Mouse (Mus musculus) brain, embryonic 18.5 days (tissue): ENCODE results near the gene Art2b.
"Not testable (repeated sequence)": the region's sequence is repeated elsewhere in the genome, so short reads cannot be mapped to it uniquely, and the experiment has no call there.

Experiments
- DNase-seq: peaks from one replicate; pipeline ENCODE4 v3.0.0-alpha.2; 2012; ENCODE audit warnings: low read depth, low spot score

Art2b gene

DNA sequence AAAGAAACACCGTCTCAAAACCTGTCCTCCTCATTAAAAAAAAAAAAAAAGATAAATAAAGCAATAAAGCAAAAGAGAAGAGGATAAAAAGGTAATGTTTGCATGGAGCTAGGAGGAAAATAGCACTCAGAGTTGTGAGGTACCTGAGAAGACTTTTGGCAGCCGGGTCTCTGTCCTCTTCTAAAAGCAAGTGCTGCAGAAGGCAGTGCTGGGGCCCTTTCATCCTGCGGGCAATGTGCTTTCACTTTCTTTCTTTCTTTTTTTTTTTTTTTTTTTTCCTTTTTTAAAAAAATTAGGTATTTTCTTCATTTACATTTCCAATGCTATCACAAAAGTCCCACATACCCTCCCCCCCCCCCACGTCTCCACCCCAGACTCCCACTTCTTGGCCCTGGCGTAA lies at the start of gene Art2b:
Gene Art2b, minus strand, starts transcription at position 193 of the 400 bp plus-strand sequence.
- no peak for DNase-seq

DNA sequence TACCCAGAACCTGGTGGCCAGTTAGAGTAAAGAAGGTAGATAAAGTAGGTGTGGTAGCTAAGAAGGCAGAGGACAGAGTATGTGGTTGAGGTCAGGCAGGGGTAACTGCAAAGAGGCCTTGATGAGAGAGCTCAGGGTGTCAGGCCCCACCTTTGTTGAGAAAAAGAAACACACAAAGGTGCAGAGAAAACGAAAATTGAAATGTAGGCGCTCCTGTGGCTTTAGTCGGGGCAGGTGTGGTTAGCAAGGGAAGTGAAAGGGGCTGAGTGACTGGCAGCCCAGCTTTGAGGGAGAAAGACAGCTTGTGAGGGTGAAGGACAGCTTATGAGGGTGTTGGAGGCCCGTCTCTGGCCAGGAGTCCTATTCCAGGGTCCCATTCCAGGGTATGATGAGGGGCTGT lies 49.1 kb upstream of the Art2b start:
- no peak for DNase-seq

DNA sequence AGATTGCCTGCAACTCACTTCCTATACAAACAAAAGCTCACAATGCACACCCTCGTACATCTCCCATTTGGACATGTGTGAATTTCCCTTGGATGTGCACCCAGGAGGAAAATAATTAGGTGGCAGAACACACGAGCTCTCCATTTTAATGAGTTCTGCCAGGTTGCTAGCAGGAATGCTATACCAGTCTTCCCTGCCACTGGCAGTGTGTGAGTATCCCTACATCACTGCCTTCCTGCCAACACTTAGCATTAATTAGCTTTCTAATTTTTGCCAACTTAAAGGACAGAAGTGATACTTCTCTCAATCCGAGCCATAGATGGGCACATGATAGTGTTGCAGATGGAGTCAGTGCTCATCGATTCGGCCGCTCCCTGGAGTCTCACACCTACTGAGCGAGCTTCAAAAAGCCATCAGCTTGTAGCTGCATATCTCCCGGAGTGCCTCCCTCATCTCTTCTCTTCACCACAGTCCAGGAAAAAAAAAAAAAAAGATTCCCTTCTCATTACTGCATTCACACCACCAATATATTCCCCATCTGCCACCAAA lies 48.3 kb upstream of the Art2b start:
- DNase-seq: no peak

DNA sequence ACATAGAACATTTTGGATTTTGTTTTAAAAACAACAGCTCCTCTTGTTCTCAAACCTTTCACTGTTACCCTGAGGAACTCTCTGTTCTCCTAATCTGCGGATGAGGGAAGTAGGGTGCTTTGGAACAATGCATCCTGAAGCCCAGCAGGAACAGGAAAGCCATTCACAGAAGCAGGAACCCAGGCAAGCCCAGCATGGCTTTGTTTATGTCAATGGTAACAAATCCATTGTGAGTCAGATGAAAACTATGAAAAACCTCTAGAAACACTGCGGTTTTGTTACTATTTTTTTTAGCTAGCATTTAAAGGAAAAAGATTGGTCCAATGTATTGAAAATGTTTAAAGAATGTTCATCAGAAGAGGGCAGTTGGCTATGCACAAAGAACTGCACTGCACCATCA lies 43.1 kb upstream of the Art2b start:
- DNase-seq: no peak

DNA sequence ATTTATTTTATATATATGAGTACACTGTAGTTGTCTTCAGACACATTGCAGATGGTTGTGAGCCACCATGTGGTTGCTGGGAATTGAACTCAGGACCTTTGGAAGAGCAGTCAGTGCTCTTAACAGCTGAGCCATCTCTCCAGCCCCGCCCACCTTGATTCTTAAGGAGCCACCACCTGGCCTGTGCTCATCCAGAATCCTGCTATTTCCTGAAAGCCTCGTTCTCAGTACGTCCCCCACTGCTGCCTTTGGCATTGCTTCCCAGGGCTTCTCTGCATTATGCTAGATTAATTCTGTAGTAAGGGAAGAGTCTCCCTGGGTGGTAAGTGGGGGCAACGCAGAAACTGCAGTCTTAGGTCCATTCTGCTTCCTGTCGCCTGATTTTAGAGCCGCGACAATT lies 41.8 kb upstream of the Art2b start:
- not testable (repeated sequence) for DNase-seq

DNA sequence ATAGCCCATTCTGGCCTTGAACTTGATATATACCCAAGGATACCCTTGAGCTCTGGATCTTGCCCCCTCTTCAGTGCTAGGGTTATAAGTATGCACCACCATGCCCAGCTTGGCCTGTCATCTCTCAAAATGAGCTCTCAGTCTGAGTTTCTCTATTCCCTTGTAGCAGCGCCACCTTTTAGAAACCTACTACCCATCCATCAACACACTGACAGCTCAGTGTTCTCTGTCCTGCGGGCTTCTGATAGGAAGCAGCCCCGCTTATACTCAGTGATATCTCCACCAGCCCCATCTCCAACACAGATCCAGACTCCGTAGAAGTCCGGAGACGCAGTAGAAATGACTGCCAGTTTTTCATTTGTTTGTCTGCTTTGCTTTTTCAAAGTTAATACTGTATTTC lies 38.9 kb upstream of the Art2b start:
- DNase-seq: no peak

DNA sequence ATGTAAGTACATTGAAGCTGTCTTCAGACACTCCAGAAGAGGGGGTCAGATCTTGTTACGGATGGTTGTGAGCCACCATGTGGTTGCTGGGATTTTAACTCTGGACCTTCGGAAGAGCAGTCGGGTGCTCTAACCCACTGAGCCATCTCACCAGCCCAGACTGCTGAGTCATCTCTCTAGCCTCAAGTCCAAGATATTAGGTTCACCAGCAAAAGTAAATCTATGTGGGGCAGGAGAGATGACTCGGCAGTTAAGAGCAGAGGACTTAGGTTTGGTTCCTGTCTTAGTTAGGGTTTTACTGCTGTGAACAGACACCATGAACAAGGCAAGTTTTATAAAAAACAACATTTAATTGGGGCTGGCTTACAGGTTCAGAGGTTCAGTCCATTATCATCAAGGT lies 36.5 kb upstream of the Art2b start:
- DNase-seq: not testable (repeated sequence)

DNA sequence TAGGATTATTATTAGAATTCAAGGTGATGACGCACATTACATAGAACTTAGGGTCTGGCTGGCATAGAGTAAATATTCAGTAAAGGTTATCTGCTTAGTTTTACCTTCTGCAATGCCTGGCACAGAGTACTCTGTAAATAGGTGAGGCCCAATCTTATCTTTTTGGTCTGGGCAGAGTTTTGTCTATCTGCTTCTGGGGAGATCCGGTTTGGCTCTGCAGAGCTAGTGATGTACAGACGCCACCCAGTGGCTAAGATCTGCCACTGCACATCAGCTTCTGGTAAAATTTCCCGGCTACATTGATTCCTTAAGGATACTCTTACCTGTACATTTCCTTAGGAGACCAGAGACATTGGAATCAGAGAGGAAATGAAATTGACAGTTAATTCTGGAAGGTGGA lies 35.0 kb upstream of the Art2b start:
- no peak for DNase-seq

DNA sequence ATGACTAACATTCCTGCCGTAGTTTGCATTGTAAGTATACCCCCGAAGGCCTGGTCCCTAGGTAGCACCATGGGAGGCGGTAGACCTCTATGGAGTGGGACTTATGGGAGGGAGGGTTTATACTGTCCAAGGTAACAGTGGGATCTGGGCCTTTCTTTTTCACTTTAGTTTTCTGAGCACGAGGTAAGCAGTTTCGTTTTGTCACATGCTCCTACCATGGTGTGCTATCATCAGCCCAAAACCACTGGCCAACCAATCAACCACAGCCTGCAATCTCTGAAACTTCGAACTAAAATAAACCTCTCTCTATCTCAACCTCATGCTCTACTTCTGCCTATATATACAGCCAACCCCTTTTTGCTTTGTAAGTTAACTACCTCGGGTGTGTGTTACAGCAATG lies 32.9 kb upstream of the Art2b start:
- DNase-seq: no peak

DNA sequence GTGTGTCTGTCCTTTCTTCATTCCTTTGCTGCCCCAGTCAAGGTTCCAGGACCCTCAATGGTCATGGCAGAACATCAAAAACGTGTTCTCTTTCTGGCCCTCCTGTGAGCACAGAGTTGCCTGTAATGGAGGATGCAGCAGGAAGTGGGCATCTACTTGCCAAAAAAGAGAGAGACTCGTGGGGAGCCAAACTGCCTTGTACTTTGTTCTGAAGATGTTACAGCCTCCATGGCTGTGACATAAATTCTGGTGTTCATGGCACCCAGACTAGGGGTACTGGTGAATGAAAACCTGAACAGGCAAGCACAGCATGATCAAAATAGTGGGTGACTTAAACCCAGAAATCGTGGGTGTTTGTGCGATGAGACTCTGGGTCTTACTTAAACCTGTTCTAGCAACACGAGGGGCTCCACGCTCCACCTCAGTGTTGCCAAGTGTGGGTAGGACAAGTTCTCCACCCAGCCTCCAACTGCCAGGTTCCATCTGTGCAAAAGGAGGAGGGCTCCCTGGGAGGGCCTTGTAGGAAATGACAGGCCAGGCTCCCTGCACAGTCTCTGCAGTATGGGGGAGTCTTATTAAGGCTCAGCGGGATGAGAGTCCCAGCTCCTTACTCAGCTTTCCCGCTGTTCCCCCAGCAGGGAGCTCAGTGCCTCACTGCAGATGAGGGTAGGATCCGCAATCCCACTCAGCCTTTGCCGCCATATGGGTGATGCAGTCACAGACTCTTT lies 32.2 kb upstream of the Art2b start:
- DNase-seq: no peak

DNA sequence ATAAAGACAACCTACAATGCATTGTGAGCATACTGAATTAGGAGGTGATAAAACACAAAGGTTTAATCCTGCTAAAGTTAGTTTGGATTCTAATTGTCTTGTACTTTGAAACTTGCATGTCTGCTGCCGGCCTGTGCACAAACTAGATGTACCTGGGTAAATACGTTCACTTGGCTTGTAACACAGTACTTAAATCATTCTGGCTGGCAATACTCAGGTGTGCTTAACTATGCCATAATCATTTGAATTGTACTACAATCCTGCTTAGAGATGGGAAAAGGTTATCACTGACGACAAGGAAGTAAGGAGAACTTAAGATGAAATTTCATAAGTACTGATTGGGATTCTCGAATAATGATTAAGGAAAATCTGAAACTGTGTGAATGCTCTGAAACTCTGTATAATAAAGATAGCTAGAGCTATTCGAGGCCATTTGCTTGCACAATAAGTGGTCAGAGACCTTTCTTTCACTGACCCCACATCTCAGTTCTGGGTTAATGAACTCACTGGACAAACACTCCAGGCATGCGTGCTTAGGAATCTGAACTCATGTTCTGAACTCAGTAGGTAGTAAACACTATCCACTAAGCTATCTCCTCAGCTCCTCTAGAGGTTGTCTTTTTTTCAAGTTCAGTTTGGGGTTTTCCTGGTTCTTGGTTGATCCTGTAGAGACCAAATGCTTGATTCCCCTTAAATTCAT lies 30.9 kb upstream of the Art2b start:
- DNase-seq: no peak

DNA sequence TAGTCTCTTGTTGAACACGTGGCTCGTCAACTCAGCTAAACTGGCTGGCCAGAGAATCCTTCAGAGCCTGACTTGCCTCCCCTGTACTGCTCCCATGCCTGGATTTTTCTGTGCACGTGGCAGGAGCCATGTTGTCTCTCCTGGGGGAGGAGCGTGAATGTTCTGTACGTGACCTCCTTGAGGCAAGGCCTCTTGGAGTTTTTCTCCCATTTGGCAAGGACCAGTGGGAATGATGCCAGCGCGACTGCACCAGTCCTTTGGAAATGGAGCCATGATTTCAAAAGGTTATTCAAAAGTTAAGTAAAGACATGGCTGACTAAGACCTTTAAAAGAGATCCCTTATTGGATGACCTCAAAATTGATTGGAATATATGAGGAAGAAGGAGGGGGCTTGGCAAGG lies 30.0 kb upstream of the Art2b start:
- no peak for DNase-seq

DNA sequence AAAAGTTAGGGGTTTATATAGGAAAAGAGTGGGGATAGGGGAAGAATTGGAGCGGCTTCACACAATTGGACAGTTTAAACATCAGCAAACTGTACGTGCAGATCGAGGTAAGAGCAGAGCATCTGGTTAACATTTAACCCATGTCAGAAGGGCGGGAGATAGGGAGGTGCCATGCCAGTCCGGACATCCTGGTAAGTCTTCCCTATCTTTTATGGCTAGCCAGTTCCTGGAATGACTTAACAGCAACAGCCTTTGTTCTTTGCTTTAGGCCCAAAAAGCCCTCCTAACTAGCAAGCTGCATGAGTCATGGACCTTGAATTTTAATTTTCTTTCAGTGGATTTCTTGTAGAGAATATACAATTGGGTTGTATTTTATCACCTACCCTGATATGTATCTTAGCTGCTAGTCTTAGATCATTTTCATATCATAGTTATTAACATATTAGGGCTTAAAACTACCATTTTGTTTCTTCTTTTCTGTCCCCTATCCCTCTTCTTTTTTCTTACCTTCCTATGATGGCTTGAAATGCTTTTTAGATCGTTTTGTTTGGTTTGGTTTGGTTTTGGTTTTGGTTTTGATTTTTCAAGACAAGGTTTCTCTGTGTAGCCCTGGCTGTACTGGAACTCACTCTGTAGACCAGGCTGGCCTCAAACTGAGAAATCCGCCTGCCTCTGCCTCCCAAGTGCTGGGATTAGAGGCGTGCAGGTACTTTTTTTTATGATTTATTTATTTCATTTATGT lies 27.6 kb upstream of the Art2b start:
- DNase-seq: not testable (repeated sequence)

DNA sequence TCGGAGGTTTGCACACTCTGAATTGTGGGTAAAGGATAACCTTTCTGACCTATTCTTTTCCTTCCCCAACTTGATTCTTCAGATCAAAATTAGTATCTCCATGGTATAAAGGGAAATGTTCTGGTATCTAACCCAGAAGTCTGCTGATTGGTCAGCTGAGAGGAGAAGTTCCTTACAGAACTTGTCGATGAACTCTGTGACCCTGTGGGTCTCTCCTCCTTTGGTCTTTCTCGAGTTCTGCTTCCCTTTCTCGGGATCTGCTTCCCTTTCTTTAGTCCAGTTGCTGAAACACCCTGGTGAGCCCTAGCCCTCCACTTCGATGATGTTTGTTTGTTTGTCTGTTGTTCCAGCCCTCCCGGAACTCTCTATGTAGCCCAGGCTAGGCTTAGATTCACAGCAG lies 22.4 kb upstream of the Art2b start:
- no peak for DNase-seq

DNA sequence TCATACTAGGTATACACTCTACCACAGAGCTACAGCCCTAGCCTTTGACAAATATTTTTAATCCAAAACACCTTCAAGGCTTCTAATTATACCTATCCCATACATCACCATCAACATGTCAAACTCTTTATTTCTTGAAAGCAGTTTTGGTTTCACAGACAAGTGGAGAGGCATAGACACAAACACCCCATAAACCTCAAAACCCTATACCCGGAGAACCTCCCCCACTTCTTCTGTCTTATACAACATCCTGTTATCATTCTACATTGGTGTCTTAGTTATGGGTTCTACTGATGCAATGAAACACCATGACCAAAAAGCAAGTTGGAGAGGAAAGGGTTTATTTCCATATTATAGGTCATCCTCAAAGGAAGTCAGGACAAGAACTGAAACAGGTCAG lies 15.0 kb upstream of the Art2b start:
- no peak for DNase-seq

DNA sequence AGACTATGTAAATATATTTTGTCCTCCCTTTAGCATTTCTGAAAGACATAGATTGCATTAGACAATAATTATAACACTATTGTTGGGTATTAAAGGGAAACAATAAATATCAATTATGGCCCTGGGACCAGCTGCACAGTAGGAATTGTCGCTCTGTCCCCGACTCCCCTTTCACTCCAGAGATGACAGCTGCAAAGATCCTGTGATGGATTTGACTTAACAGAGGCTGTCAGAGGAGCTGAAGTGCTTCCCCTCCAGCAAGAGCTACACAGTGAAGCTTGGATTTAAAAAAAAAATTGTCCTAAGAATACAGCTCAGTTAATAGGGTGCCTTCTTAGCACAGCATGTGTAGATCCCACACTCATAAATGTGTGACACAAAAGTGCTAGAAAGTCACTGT lies 13.1 kb upstream of the Art2b start:
- no peak for DNase-seq

DNA sequence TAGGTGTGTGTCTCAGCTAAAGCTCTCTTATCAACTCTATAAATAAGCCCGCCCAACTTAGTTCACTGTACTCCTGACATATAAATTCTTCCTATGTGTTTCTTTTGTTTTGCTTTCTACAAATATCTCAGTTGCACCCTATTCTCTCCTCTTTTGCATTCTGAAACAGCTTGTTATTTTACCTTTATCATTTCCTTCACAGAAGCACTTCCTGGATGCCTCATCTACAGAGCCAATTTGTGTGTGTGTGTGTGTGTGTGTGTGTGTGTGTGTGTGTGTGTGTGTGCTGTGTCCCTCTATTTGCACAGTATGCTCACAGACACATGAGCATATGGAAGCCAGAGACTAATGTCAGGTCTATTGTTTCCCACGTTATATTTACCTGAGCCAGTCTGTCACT lies 9.6 kb upstream of the Art2b start:
- DNase-seq: no peak

DNA sequence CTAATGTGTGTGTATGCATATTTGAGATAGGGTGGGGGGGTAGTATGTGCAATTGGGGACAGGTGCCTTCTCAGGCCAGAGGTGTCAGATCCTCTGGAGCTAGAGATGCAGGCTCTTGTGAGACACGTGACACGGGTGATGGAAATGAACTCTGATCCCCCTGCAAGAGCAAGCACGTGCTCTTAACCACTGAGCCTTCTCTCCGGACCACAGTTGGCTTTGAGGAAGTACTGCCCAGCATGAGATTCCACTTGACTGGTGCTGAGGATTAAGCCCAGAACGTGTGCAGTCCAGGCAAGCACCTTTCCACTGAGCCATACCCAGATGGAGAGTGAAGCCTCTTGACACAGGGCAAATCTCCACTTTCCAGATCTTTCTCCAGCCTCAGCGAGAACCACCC lies 1.1 kb downstream of the Art2b start:
- DNase-seq: not testable (repeated sequence)

DNA sequence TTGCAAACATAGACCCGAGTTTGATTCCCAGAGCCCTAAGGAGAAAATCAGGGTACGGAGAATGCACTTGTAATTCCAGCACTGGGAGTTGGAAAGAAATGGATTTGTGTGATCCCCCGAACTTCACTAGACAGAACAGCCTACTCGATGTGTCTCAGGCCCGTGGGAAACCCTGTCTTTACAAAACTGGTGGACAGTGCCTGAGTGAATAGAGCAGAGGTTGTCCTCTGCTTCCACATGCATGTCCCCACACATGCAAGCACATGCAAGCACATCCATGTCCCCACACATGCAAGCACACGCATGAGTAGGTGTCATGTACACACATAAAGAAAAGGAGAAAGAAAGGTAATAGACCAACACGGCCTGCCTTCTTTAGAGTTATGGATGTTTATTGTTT lies 3.4 kb downstream of the Art2b start:
- DNase-seq: no peak

DNA sequence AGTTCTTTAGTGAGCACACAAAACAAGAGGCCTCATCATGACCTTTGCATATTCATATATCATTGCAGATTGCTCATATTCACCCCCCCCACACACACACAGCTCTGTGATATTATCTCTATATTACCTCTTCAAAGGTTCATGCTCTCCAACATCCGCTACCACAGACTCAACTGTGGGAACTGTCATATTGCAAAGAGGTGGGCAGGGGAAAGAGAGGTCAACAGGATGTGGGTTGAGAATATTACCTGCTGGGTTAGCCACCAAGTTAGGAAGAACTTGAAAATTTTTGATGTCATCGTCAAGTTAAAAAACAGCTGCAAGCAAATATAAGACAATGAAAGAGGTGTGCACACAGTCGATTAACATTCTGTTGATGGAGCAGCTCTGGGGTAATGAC lies 4.5 kb downstream of the Art2b start:
- DNase-seq: not testable (repeated sequence)

DNA sequence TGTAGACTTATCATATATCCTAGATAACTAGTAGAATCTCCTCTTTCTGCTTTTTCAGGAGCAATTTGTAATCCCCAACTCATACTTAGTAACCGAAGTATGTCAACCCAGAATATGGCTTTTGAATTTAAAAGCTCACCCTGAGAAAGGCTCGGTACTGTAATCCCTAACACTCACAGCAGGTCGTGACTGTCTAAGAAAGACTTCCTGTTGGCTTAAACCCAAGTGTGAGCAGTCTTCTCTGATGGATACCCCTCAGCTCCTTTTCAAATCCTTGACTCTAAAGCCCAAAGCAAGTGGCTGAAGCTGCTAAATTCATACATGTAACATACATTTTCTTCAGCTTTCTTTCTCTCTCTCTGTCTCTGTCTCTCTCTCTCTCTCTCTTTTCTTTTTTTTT lies 11.0 kb downstream of the Art2b start:
- no peak for DNase-seq

DNA sequence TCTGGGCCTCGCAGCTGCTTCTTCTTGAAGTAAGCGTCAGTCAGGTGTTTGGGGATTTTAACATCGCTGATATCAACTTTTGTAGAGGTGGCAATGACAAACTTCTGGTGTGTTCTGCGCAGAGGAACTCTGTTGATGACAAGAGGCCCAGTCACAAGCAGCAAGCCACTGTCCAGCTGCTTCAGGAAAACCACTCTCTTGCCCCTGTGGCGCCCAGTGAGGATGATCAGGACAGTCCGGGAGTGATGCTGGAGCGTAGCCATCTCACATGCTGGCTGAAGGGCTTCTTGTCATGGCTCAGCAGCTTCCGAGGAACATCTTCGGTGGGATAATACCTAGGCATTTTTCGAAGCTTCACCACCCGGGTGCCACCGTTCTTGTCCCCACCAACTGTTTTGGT lies 11.8 kb downstream of the Art2b start:
- not testable (repeated sequence) for DNase-seq

DNA sequence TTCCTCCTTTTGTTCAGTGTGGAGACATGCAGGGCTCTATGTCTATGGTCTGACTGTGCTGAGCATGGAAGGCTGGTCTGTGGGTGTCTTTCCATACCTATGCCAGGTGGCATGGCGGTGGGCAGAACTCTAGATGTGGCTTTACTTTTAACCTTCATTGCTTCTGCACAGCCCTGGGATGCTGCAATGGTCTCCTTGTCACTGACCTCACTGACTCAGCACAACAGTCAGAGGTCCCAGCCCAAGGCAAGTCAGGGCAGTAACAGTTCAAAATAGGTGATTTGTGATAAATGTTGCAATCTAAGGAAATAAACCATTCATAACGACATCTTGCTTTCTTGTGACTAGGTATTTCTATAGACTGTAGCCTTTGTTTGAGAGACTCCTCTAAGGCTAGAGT lies 21.3 kb downstream of the Art2b start:
- no peak for DNase-seq
